Mouse (Mus musculus) 416B (cell line): Measurements from ENCODE around the gene Aldh1l2.

ENCODE experiments used
- DNase-seq: peaks from one replicate; pipeline ENCODE4 v3.0.0; 2011; ENCODE audit warnings: low read depth

The Aldh1l2 gene

DNA sequence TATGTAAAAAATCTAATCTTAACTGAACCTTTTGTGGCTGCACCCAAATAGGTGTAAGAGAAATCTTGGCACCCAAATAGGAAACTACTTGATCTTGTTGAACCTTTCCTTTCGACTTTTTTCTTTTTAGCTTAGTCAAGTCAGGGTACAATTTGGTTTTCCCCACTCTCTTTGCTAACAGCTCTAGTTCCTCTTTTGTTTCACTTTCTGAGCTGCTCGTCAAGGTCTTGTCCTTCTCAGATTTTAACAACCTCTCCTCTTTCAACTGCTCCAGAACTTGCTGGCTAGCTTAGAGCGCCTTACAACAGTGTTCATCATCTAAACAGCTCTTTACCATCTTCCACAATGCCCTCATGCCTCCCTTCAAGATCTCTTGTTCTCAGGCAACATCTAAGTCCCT is 76.4 kb downstream of the Aldh1l2 start:
- no peak for DNase-seq

DNA sequence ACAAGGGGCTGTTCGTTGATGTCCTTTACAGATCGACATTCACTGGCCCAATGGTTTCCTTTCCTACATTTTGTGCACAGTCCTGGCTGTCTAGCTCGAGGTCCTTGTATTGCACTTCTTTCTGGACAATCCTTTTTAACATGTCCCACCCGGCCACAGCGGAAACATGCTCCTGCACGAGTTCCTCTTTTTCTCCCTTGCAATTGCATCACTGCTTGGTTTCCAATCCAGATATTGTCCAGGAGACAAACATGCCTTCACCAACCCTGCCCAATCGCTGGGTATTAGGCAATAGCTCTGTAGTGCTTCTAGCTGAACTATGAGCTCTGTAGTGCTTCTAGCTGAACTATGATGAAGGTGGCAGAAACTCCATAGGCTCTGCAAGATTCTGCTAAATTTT is 85.4 kb downstream of the Aldh1l2 start:
- no peak for DNase-seq
